Mouse (Mus musculus) A20 (cell line): ENCODE results near the gene Tra2a.

Experiments
- DNase-seq: peaks from one replicate; pipeline ENCODE4 v3.0.0-alpha.2; 2011; ENCODE audit warnings: low read depth, low spot score

Tra2a gene

GRCm38 (mm10) chr6:49212141-49212540 is 51.7 kb downstream of the Tra2a start:
- DNase-seq = no peak

GRCm38 (mm10) chr6:49211596-49211995 is 52.2 kb downstream of the Tra2a start:
- DNase-seq = no peak

GRCm38 (mm10) chr6:49209881-49210854 is 53.7 kb downstream of the Tra2a start:
- no peak for DNase-seq

GRCm38 (mm10) chr6:49208935-49209334 is 54.9 kb downstream of the Tra2a start:
- DNase-seq = no peak

GRCm38 (mm10) chr6:49208297-49208930 is 55.4 kb downstream of the Tra2a start:
- DNase-seq = no peak

GRCm38 (mm10) chr6:49206416-49206815 is 57.4 kb downstream of the Tra2a start:
- no peak for DNase-seq

- no peak for DNase-seq
Measured at GRCm38 (mm10) chr6:49195188-49195587, 68.6 kb downstream of the Tra2a start.

GRCm38 (mm10) chr6:49194536-49194935 is 69.3 kb downstream of the Tra2a start:
- no peak for DNase-seq
